Mouse (Mus musculus) hindbrain, postnatal 0 days (tissue): ENCODE measurements at regions not wholly inside any gene's neighbourhood (a gene's known extent, or its start where the extent isn't known, plus 50 kb on each side); places are given as distances from the start of the nearest gene placed in this dataset.

Experiments used
- ATAC-seq: fragments of 200-750 bp; cut with Nextera tagmentation; 2 replicates; pipeline ENCODE4 v1.8.0; 2017; ENCODE audit warnings: mild to moderate bottlenecking, moderate TSS enrichment, moderate library complexity
- DNase-seq: peaks from one replicate; pipeline ENCODE4 v3.0.0-alpha.2; 2015; ENCODE audit warnings: low spot score
- H3K27ac ChIP-seq: fragments of 300-500 bp; sonication (generic); 2 replicates; pipeline ENCODE4 v1.5.1; 2014; ENCODE audit warnings: mild to moderate bottlenecking
- H3K27me3 ChIP-seq: fragments of 300-500 bp; sonication (generic); 2 replicates; pipeline ENCODE4 v1.6.1; 2014; ENCODE audit warnings: low read length, mixed read lengths; ENCODE audit not compliant: insufficient read depth
- H3K36me3 ChIP-seq: fragments of 300-500 bp; sonication (generic); 2 replicates; pipeline ENCODE4 v1.6.1; 2014; ENCODE audit warnings: low read length, mixed read lengths; ENCODE audit not compliant: insufficient read depth
- H3K4me1 ChIP-seq: fragments of 300-500 bp; sonication (generic); 2 replicates; pipeline ENCODE4 v1.6.1; 2014; ENCODE audit warnings: antibody characterized with exemption, low read length, mixed read lengths; ENCODE audit not compliant: insufficient read depth
- H3K4me2 ChIP-seq: fragments of 300-500 bp; sonication (generic); 2 replicates; pipeline ENCODE4 v1.6.1; 2014; ENCODE audit warnings: low read depth, mild to moderate bottlenecking, low read length, moderate library complexity, mixed read lengths
- H3K4me3 ChIP-seq: fragments of 300-500 bp; sonication (generic); 2 replicates; pipeline ENCODE4 v1.5.1; 2014; ENCODE audit warnings: low read length
- H3K9ac ChIP-seq: fragments of 300-500 bp; sonication (generic); replicated peaks from 2 replicates; pipeline ENCODE4 v1.6.1; 2014; ENCODE audit warnings: mild to moderate bottlenecking, low read length, moderate library complexity, mixed read lengths
- H3K9me3 ChIP-seq: fragments of 300-500 bp; sonication (generic); 2 replicates; pipeline ENCODE4 v1.6.1; 2016; ENCODE audit warnings: low read length, mixed read lengths
- CTCF ChIP-seq: IDR thresholded peaks from 2 replicates; pipeline ENCODE4 v1.5.1; 2016; ENCODE audit warnings: antibody characterized with exemption, control low read depth, low read depth
- WGBS: fragments of 180-500 bp; shearing (Covaris S2); extraction: QIAGEN DNeasy Blood & Tissue Kit; methylation state at CpG from one replicate; pipeline ENCODE4 v1.1.7; 2014; 5-methylcytosine and 5-hydroxymethylcytosine counted together

- Histone ChIP-seq H3K9me3 (no peaks in the 10 kb centered on the region), H3K27me3 (no peaks in the 10 kb centered on the region), H3K4me1 (no peaks in the 10 kb centered on the region), H3K36me3 (no peaks in the 10 kb centered on the region), H3K4me3 (no peak overlapping the region), H3K4me2 (no peak overlapping the region), H3K9ac (no peak overlapping the region), H3K27ac (no peak overlapping the region)
- ATAC-seq: no peak
- WGBS: 84% methylated on average over 2 of the region's 2 CpGs
- TF ChIP-seq CTCF: peak; percentile 14; the same call in 1 of the 2 replicates
- no peak for DNase-seq
Observed at GRCm38 (mm10) chr6:127275430-127275784, 123.4 kb upstream of the Ccnd2 start.

DNA sequence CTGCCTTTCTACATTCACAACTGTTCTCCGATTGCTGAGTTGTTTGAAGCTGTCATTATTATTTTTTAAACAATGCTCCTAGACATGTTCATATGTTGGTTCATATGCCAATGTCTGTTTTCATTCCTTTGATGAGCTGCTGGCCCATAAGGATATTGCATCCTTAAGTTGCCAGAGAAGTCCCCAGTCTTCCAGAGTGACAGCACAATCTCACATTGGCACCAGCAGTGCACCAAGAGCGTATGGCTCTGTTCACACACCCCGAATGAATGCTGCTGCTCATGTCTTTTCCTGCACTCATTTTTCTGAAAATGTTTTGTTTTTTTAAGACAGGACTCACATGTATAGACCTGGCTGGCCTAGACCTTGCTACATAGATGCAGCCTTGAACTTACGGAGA lies 124.4 kb upstream of the Ccnd2 start:
- H3K4me3 ChIP-seq: no peak overlapping the region
- WGBS: 90% methylated on average over 4 of the region's 4 CpGs
- TF ChIP-seq CTCF: no peak

GRCm38 (mm10) chr6:127278402-127278801 lies 126.4 kb upstream of the Ccnd2 start:
- ATAC-seq: no peak
- H3K9me3 ChIP-seq: no peaks in the 10 kb centered on the region
- DNase-seq: no peak
- H3K27me3 ChIP-seq: no peaks in the 10 kb centered on the region
- no peaks in the 10 kb centered on the region for H3K4me1 ChIP-seq
- H3K9ac ChIP-seq: no peak overlapping the region
- no peaks in the 10 kb centered on the region for H3K36me3 ChIP-seq
- TF ChIP-seq CTCF: peak; percentile 18; the same call in 1 of the 2 replicates
- H3K4me2 ChIP-seq: no peak overlapping the region
- H3K27ac ChIP-seq: no peak overlapping the region
- WGBS: 83% methylated on average over 4 of the region's 4 CpGs
- H3K4me3 ChIP-seq: no peak overlapping the region

More for the DNA sequence above, 124.4 kb upstream of the Ccnd2 start:
- H3K9ac ChIP-seq: no peak overlapping the region
- H3K9me3 ChIP-seq: no peaks in the 10 kb centered on the region
- no peak for ATAC-seq
- no peak overlapping the region for H3K4me2 ChIP-seq
- DNase-seq: no peak
- H3K36me3 ChIP-seq: no peaks in the 10 kb centered on the region
- H3K4me1 ChIP-seq: no peaks in the 10 kb centered on the region
- H3K27me3 ChIP-seq: no peaks in the 10 kb centered on the region
- H3K27ac ChIP-seq: no peak overlapping the region

DNA sequence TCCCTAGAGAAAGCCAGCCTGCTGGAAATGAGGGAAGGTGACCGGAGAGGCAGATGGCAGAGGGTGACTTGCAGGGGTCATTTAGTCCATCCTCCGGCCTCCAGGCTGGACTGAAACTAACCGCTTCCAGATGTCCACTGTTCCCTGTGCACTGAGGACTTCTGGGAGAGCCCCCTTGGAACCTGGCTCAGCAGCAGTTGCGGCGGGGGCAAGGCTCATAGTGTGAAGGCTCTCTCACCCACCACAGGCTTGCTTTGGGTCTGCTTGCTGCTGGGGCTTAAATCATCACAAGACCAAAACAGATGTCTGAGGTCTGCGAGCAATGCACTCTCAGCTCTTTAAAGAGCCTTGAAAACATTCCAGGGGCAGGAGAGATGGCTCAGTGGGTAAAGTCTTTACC lies 132.2 kb upstream of the Ccnd2 start:
- 80% methylated on average over 6 of the region's 6 CpGs for WGBS
- no peaks in the 10 kb centered on the region for H3K4me1 ChIP-seq
- no peak overlapping the region for H3K4me3 ChIP-seq
- no peak overlapping the region for H3K9ac ChIP-seq
- no peak overlapping the region for H3K27ac ChIP-seq
- ATAC-seq (no peak), DNase-seq (no peak)
- no peak for TF ChIP-seq CTCF
- H3K36me3 ChIP-seq: no peaks in the 10 kb centered on the region
- no peaks in the 10 kb centered on the region for H3K27me3 ChIP-seq
- no peak overlapping the region for H3K4me2 ChIP-seq
- H3K9me3 ChIP-seq: no peaks in the 10 kb centered on the region

- no peak for TF ChIP-seq CTCF
- WGBS: 67% methylated on average over 12 of the region's 12 CpGs
- no peak for ATAC-seq
- no peaks in the 10 kb centered on the region for H3K36me3 ChIP-seq
- no peak overlapping the region for H3K27ac ChIP-seq
- H3K9me3 ChIP-seq: no peaks in the 10 kb centered on the region
- H3K9ac ChIP-seq: no peak overlapping the region
- H3K27me3 ChIP-seq: no peaks in the 10 kb centered on the region
- no peak overlapping the region for H3K4me2 ChIP-seq
- no peak overlapping the region for H3K4me3 ChIP-seq
- no peaks in the 10 kb centered on the region for H3K4me1 ChIP-seq
- DNase-seq: no peak
Observed at GRCm38 (mm10) chr6:127286681-127287476, 134.9 kb upstream of the Ccnd2 start.

DNA sequence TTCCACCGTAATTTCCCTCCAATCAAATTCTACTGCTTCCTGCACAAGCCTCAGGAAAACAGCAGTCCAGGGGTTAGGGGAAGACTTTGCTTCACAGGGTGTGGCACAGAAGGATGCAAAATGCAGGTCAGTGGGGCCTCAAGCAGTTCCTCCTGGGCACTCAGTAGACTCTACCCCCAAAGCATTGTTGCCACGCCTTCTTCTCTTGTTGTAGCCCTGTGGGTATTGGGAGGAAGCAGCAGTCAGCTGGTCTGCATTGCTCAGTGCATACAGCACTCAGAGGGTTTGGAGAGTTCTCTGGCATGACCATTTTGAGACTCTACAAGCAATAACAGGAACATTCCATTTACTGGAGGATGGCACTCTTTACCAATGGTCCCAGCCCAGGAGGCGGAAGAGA lies 137.0 kb upstream of the Ccnd2 start:
- no peak overlapping the region for H3K9ac ChIP-seq
- no peaks in the 10 kb centered on the region for H3K27me3 ChIP-seq
- no peaks in the 10 kb centered on the region for H3K4me1 ChIP-seq
- ATAC-seq (no peak), DNase-seq (no peak)
- no peaks in the 10 kb centered on the region for H3K9me3 ChIP-seq
- no peak overlapping the region for H3K4me3 ChIP-seq
- H3K36me3 ChIP-seq: no peaks in the 10 kb centered on the region
- no peak for TF ChIP-seq CTCF
- WGBS: 91% methylated on average over 3 of the region's 3 CpGs
- H3K4me2 ChIP-seq: no peak overlapping the region
- H3K27ac ChIP-seq: no peak overlapping the region

GRCm38 (mm10) chr6:127291937-127292336 lies 139.9 kb upstream of the Ccnd2 start:
- Histone ChIP-seq H3K36me3 (no peaks in the 10 kb centered on the region), H3K27ac (no peak overlapping the region), H3K4me3 (no peak overlapping the region), H3K27me3 (no peaks in the 10 kb centered on the region), H3K4me1 (no peaks in the 10 kb centered on the region), H3K9ac (no peak overlapping the region), H3K4me2 (no peak overlapping the region), H3K9me3 (no peaks in the 10 kb centered on the region)
- WGBS: 69% methylated on average over 7 of the region's 7 CpGs
- ATAC-seq (no peak), DNase-seq (no peak)
- TF ChIP-seq CTCF: no peak
